Mouse (Mus musculus) hematopoietic stem cell, adult 5-6 weeks (primary cell): Measurements from ENCODE around the gene Man2a2. TPM values are rescaled to one million over a fixed set of nuclear protein-coding genes. Genes with fewer than 3 reads are reported as not detected.
"Not testable (repeated sequence)": the region's sequence is repeated elsewhere in the genome, so short reads cannot be mapped to it uniquely, and the experiment has no call there.

Source experiments
- ATAC-seq, 2 experiments: fragments of 125-278 bp in 1 of 2; replicated peaks in 1 of 2; 2 replicates each; pipeline ENCODE4 v1.8.0; 2016 to 2017; ENCODE audit warnings: inconsistent platforms in 2 of 2, mild to moderate bottlenecking in 2 of 2, moderate number of reproducible peaks in 2 of 2, low read depth in 1 of 2, moderate TSS enrichment in 1 of 2; ENCODE audit not compliant: low FRiP score in 2 of 2, poor library complexity in 2 of 2, severe bottlenecking in 2 of 2, insufficient read depth in 1 of 2, low TSS enrichment in 1 of 2
- total RNA-seq: library from RNA; stranded (forward); fragments of 172-1452, 232-1000 nt; gene quantifications from 2 replicates; pipeline ENCODE4 v1.2.3, GENCODE M21; 2017

The Man2a2 gene
- total RNA-seq, 1 experiment from 2014 or later = 61.0 TPM

DNA sequence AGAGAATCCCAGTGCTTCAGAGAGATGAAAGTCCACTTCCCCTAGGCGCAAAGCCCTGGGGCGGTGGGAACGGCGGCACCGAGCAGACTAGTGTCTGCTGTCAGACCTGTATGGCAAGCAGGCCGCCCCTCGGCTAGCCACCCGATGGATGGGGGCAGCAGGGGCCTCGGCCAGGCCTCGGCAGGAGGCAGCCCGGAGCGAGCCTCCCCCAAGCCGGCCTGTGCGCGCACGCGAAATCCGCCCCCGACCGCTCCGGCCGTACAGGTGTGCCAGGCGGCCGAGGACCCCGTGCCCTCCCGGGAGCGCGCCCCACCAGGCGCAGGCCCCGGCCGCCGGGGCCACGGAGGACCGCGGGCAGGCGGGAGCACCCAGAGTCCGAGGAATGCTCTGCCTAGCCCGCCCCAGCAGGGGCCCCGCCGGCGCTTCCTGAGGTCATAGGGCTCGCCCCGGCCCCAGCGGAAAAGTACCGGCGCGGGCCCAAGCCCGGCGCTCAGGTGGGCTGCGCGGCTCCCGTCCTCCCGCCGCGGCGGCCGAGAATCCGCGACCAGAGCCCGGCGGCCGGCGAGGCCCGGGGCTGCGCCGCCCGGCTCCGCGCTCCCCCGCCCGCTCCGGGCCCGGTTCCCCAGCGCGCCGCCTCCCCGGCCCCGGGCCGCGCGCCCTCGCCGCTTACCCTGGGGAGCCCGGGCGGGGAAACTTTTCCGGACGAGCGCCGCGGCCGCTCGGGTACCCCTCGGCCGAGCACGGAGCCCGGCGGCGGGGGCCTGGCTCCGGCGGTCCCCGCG is 30.9 kb upstream of the Man2a2 start:
- ATAC-seq = no peak

DNA sequence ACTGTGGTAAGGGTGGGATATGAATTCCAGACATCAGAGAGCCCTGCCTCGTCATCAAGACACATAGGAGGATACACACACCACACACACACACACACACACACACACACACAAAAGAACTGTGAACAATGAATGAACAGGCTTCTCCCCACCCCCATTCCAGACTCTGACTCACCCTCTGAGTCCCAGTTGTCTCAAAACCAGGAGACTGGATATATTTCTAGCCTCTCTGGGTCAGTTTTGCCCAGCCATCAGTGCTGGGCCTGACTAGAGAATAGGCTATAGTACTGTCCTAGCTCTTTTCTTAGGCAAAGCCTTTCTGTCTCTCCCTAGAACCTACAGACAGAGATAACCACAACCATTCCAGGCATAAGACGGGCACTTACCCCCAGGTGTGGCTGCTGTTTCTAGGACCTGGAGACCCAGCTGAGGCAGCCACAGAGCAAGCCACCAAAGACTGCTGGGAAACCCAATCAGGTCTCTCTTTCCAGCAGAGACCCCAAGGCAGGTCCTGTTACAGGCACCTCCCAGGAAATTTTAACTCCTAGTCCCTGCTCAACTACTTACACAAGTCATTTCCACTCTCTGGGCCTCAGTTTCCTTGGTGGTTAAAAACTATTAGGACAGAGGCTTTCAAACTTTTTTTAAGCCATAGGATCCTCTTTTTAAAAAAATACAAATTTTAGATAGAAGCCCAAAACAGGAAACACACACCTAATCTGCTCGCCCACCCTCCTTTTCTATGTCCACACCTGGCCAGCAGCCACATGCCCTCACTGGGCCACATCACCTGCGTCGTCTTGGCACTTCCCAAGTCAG is 30.1 kb upstream of the Man2a2 start:
- ATAC-seq = no peak

DNA sequence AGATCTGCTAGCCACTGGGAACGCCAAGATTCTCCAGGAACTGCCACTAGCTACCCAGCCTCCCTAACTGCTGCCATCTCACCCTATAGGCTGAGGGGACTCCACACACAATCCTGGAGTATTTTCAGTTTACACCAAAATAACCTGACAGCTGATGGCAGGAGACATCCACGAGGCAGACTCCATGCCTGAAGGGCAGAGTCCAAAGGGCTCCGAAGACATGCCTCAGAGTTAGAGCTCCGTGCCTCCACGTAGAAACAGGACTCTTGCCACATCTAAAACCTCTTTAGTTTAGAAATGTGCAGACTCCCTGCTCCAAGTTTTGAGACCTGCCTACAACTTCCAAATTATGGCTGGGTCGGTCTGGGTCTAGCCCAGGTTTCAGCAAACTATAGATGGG is 29.4 kb upstream of the Man2a2 start:
- no peak for ATAC-seq

DNA sequence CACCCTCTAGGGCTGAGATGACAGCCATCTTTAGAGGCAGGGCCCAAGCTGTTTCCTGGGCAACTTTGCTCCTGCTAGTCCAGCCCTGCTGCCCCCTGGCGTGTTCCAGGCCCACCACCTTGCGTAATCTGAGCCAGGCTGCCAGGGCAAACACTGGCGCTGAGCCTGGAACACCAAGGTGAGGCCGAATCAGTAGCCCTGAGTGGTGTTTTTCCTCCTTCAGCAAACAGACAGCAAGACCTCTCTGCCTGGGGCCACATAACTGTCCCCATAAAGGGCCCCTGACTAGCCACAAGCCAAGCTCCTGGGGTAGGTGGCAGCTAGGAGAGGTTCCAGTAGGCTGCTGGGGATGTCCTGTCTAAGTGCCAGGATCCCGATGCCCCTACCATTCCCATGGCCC is 28.9 kb upstream of the Man2a2 start:
- no peak for ATAC-seq

DNA sequence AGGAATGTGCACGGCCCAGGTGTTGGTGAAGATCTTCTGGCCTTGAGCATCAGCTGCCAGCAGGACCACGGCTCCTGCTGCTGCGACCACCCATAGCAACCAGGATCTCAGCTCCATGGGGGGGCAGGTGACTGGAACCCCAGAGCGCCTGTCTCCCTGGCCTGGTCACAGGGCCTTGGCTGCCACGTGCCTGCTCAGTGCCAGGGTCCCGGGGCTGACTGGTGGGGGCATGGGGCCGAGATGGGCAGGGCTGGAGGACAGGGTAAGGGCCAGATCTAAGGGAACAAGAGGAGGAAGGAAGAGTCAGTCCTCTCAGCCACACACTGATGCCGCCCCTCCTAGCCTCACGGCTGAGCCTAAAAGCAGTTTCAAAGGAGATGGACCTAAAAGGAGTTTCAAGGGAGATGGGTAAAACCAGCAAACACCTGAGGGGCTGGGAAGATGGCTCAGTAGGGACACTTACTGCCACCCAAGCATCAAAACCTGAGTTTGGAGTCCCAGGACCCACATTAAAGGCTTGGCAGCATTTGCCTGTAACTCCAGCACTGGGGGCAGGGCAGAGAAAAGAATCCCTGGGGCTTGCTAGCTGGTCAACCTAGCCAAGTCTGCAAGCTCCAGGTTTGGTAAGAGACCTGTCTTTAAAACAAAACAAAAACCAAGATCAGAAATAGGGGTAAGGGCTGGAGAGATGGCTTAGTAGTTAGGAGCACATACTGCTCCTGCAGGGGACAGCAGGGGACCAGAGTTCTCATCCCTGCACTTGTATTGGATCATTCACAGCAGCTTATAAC is 27.7 kb upstream of the Man2a2 start:
- ATAC-seq = no peak

DNA sequence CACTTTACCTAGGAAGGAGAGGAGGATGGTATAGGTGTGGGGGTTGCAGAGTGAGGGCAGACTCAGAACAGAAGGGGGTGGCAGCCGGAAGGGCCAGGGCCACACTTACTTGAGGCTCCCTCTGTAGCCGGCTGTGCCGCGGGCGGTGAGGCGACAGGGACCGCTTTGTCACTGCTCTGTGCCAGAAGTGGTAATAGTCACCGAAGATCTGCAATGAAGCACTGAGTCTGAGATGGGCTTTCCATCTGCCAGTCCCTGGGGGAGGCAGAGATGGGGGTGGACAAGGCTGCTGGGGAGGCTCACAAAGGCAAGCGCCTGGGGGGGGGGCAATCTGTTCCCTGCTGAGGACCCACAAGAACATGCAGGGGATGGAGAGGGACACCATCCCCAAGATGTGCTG is 26.8 kb upstream of the Man2a2 start:
- no peak for ATAC-seq

DNA sequence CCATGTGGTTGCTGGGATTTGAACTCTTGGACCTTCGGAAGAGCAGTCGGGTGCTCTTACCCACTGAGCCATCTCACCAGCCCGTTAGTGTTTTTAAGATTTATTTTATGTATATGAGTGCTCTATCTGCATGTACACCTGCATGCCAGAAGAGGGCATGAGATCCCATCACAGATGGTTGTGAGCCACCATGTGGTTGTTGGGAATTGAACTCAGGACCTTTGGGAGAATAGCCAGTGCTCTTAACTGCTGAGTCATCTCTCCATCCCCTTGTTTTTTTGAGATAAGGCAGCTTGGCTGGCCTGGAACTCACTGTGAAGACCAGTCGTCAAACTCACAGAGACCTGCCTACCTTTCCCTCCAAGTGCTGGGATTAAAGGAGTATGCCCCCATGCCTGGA is 25.3 kb upstream of the Man2a2 start:
- not testable (repeated sequence) for ATAC-seq

DNA sequence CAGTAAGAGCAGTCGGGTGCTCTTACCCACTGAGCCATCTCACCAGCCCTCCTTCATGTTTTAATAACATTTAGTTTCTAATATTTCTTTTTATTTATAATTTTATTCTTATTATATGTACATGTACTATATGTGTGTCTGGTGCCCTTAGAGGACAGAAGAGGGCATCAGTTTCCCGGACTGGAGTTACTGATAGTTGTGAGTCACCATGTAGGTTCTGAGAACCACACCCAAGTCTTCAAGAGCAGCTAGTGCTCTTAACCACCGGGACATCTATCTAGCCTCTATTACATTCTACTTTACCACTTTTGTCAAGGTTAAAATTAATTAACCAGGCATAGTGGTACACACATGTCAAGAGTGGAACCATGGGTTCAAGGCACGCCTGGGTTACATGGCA is 23.4 kb upstream of the Man2a2 start:
- ATAC-seq = no peak

DNA sequence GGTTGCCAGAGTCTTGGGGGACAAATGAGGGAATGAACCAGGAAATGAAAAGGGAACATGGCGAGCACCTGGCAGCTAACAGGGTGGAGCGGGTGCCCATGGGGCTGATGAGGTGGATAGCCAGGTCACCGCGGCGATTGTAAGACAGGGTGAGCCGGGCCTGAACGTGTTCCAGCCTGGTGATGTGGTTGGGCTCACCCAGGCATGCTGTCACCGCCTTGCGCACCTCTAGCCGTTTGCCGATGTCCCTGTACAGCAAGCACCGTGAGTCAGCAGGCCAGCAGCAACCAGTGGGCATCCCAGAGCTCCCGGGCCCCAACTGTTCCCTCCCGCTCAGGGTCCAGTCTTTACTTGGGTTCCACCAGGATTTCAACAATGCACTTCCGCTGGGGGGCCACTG is 20.9 kb upstream of the Man2a2 start:
- ATAC-seq = no peak

DNA sequence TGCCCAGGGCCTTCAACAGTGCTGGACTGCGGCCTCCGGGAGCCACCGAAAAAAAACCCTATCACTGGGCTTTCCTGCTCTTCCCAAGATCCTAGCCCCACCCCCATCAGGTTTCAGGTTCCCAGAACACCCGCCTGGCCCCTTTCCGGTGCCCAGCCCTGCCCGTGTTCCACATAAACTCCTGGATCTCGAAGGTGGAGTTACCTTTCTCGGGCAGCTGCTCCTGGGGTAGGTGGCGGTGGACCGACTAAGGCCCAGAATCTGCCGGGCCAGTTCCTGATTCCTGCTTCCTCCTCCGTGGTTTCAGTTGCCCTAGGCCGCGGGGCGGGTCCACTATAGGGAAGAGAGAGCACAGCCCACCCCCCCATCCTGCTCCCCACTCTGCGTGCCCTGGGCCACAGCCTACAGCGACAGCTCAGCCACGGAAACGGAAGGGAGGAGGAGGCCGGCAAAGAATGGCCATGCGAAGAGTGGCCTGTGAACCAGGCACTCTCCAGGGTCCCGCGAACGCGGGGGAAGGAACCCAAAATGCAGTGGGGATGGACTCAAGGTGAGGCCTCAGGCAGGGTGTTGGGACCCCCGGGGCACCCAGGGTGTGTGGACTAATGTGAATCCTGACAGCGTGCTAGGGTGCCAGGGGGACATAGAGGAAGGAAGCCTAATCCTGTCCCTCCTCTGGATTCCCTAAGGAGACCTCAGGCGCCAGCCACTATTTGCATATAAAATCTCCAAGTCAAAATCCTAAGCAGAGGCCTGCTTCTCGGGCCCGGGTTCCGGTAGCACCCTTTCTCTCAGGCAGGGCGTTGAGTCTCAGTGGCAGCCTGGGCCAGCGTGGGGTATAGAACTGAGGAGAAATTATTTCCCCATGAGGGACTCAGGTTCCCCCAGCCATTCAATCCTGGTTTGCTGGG is 16.7 kb upstream of the Man2a2 start, which contains the start of gene Fes:
Gene Fes, minus strand, starts transcription at position 314 of the 911 bp plus-strand sequence.
- peak; percentile 55 to 59 for ATAC-seq

DNA sequence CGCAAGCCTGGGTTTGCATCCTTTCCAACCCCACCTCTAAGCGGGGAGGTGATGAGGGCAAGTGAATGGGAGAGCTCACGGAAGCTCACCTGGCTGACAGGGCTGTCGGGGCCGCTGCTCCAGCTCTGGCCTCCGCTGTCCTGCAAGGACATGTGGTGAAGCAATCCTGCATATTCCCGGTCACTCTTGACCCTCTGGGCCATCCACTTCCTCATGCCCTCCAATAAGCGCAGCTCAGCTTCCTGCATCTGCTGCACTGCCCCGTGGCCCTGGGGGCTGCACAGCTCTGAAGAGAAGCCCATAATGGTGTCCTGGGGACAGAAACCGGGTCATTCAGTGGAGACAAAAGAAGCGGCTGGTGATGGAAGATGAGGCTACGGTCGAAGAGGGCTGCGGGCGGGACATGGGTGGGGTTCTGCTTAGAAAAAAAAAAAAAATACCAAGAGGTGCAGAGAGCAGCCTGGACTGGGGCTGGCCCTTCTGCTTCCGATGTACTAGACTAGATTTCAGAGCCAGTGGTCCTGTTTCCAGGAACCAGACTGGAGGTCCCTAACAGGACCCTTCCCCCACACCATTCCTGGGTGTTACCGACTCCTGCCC is 16.0 kb upstream of the Man2a2 start:
- 0 out of 4 replicates have a peak, but pooled peaks of 1 of the 2 experiments have one; percentile 2 for ATAC-seq

DNA sequence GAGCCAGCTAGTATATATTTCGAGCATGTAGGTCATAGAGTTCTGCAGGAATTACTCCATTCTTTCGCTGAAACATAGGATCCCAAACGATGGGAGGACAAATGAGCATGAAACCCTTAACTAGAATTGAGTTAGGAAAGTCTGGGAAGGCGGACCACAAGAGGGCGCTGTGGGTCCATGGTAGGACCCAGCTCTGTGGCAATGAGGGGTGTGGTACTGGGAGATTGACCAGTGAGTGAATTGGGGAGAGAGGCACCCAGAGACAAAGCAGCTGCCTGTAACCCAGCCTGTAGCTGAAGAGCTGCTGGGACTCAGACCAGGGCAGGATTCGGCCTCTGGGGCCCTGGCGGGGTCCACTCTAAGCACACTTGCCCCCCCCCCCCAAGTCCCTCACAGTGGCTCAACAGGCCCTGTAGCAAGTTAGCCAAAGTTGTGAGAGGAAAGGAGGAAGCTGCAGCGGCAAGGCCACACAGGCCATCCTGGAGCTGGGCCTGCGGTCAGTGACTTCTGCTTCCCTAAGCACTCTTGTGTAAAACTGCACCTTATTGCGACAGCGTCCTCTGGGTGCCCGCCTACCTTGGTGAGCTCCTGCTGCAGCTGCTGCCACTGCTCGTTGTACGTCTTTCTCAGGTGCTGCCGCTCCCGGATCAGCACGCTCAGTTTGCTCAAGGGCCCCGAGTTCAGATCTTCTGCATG is 15.2 kb upstream of the Man2a2 start:
- ATAC-seq = peak; percentile 84 to 85

DNA sequence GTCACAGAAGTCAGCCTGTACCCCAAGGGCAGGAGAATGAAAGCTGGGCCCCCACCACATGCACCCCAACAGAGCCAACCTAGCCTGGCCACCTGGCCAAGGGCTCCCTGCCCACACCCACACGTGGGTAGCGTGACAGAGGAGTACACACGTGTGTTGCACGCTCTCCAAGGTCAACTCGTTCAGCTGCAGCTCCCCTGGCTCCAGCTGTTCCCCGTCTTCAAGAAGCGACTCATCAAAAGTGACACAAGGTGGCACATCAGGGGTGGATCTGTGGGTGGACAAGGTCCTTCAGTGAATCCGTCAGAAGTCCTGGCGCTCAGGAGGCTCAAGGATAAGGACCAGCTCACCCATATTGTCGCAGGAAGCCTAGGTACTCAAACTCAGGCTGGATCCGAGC is 11.7 kb upstream of the Man2a2 start:
- no peak for ATAC-seq

DNA sequence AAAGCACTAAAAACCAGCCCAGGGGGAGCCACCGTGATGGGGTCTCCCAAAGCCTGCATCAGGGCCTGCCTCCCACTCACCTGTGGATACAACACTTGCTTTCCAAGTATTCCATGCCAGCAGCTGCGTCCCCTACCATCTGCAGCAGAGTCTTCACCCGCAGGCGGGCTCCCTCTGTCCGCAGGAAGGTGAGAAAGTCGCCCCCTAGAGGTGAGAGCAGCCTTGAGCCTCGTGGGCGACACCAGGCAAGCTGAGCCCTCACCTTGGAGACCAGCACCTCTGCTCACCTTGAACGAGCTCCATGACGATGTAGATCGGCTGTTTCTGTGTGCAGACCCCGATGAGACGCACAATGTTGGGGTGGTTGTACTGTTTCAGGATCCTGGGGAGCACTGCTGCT is 8.4 kb upstream of the Man2a2 start:
- ATAC-seq = peak in 1 of 2 experiments; percentile 46; a peak in 1 of 4 replicates

DNA sequence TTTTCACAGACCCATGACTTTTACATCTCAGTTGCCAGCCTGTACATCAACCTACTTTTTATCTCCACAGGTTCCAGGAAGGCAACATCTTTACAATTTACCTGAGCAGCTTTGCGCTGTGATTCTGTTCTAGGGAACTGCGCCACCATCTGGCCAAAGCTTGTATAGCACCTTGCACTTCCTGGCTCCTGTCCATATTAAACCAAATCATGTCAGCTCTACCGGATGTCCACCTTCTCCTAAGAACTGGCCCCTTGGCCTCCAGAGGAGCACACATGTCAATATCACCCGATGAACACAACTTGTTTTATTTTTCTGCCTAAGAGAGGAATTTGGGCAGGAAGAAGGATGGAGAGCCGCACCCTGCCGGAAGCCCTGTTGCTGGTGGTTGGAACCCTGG is 6.3 kb upstream of the Man2a2 start:
- ATAC-seq = no peak; a peak in 1 of 4 replicates

DNA sequence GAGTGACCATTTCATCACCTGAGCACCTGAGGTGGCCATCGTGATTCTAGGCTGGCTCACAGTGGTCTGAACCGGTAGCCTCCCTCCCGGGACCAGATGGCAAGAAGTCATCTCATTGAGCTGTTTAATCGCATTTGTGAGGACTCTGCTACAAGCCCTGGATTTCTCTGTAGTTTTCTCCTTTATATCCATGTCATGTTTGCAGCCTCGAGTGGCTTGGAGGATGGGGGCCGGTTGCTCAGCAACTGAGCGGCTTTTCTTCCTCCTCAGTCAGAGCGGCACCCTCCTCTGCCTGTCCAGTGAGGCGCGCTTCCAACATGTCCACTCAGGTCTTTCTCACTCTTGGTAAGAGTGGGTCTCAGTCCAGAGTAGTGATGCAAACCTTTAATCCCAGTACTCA is 5.0 kb upstream of the Man2a2 start:
- no peak for ATAC-seq
